Mouse (Mus musculus) hindbrain, embryonic 10.5 days (tissue): Measurements from ENCODE around the gene Wdr61. TPM values are rescaled to one million over a fixed set of nuclear protein-coding genes. Genes with fewer than 3 reads are reported as not detected.

ENCODE experiments used
- polyA plus RNA-seq: library from polyadenylated mRNA; unstranded; fragments of >200 nt; fragmentation: Nextera tagmentation; extraction: Ambion mirVana; gene quantifications from 2 replicates; pipeline ENCODE4 v1.2.1, GENCODE M21; 2016

Wdr61 gene
- polyA plus RNA-seq, 1 experiment from 2014 or later = 150 TPM

Other genes starting within 250 kb of the Wdr61 start
- 9.2 and 10.7 TPM in 2 replicates for gene Dmxl2, start 232.9 kb downstream of the Wdr61 start, polyA plus RNA-seq
- not detected in 2 replicates for gene Sh2d7, start 195.5 kb downstream of the Wdr61 start, polyA plus RNA-seq
- 13.4 and 17.2 TPM in 2 replicates for gene Cib2, start 174.3 kb downstream of the Wdr61 start, polyA plus RNA-seq
- 108 and 117 TPM in 2 replicates for gene Idh3a, start 148.2 kb downstream of the Wdr61 start, polyA plus RNA-seq
- gene Acsbg1, start 72.6 kb downstream of the Wdr61 start, polyA plus RNA-seq = 7.2 and 8.7 TPM in 2 replicates
- gene Dnaja4, start 35.6 kb downstream of the Wdr61 start, polyA plus RNA-seq = 4.5 and 4.7 TPM in 2 replicates
- gene Crabp1, start 30.2 kb upstream of the Wdr61 start, polyA plus RNA-seq = 1,866 and 1,915 TPM in 2 replicates
- 41.6 and 44.1 TPM in 2 replicates for gene Ireb2, start 129.3 kb upstream of the Wdr61 start, polyA plus RNA-seq
- gene Hykk, start 182.8 kb upstream of the Wdr61 start, polyA plus RNA-seq = 4.6 and 4.7 TPM in 2 replicates
- 319 and 324 TPM in 2 replicates for gene Psma4, start 216.3 kb upstream of the Wdr61 start, polyA plus RNA-seq
- 0.69 and 1.0 TPM in 2 replicates for gene AY074887, start 216.5 kb upstream of the Wdr61 start, polyA plus RNA-seq
- gene Chrna5, start 246.4 kb upstream of the Wdr61 start, polyA plus RNA-seq = 2.3 and 3.4 TPM in 2 replicates